Mouse (Mus musculus): ENCODE measurements at regions not wholly inside any gene's neighbourhood (a gene's known extent, or its start where the extent isn't known, plus 50 kb on each side); places are given as distances from the start of the nearest gene placed in this dataset.

- H3K4me3 ChIP-seq (ENCODE audit: insufficient read depth in 1 of 2, low read depth in 1 of 2, low read length in 2 of 2, poor library complexity in 1 of 2, severe bottlenecking in 1 of 2): no peak overlapping the region
- no peaks in the 10 kb centered on the region for H3K9me3 ChIP-seq (ENCODE audit: control insufficient read depth, insufficient read depth, low read depth, low read length)
- H3K4me1 ChIP-seq (ENCODE audit: control insufficient read depth in 2 of 2, insufficient read depth in 2 of 2, low read length in 2 of 2, poor library complexity in 1 of 2): no peaks in the 10 kb centered on the region
- H3K36me3 ChIP-seq (ENCODE audit: control insufficient read depth, insufficient read depth, low read length, poor library complexity, severe bottlenecking): no peaks in the 10 kb centered on the region
- H3K27ac ChIP-seq (ENCODE audit: insufficient read depth, low read depth, low read length, poor library complexity, severe bottlenecking): no peak overlapping the region
- DNase-seq (ENCODE audit: low read depth, low spot score): no peak
- TF ChIP-seq HCFC1 (IDR thresholded peaks at IDR 0.05; ENCODE audit: borderline replicate concordance, insufficient read depth, low read length): no peak
- no peak for TF ChIP-seq ZNF384 (IDR thresholded peaks at IDR 0.05; ENCODE audit: low read depth, low read length)
- TF ChIP-seq CHD2 (IDR thresholded peaks at IDR 0.05; ENCODE audit: low read depth, low read length): no peak
- TF ChIP-seq MAFK (IDR thresholded peaks at IDR 0.05; ENCODE audit: insufficient read depth, low read depth, low read length): no peak
- in situ Hi-C loops (cut with MboI; ENCODE audit: low sequenced_read_pairs in 2 of 2, unreplicated experiment in 2 of 2): no loop called here
- H3K9ac ChIP-seq (ENCODE audit: insufficient read depth, low read depth, low read length, poor library complexity, severe bottlenecking): no peak overlapping the region
Measured at GRCm38 (mm10) chr12:16161947-16162346, 345.2 kb upstream of the Trib2 start.

GRCm38 (mm10) chr12:16157896-16158295 lies 341.2 kb upstream of the Trib2 start:
- Histone ChIP-seq H3K27ac (ENCODE audit: insufficient read depth, low read depth, low read length, poor library complexity, severe bottlenecking) (no peak overlapping the region), H3K4me3 (ENCODE audit: insufficient read depth in 1 of 2, low read depth in 1 of 2, low read length in 2 of 2, poor library complexity in 1 of 2, severe bottlenecking in 1 of 2) (no peak overlapping the region), H3K9me3 (ENCODE audit: control insufficient read depth, insufficient read depth, low read depth, low read length) (no peaks in the 10 kb centered on the region), H3K4me1 (ENCODE audit: control insufficient read depth in 2 of 2, insufficient read depth in 2 of 2, low read length in 2 of 2, poor library complexity in 1 of 2) (0 out of 4 replicates have a peak, but pooled peaks cover 0 to 2% of the 10 kb centered on the region in 2 experiments), H3K9ac (ENCODE audit: insufficient read depth, low read depth, low read length, poor library complexity, severe bottlenecking) (no peak overlapping the region), H3K36me3 (ENCODE audit: control insufficient read depth, insufficient read depth, low read length, poor library complexity, severe bottlenecking) (no peaks in the 10 kb centered on the region)
- no peak for TF ChIP-seq HCFC1 (IDR thresholded peaks at IDR 0.05; ENCODE audit: borderline replicate concordance, insufficient read depth, low read length)
- no peak for TF ChIP-seq ZC3H11A (IDR thresholded peaks at IDR 0.05; ENCODE audit: borderline replicate concordance, low read depth, low read length)
- no peak for TF ChIP-seq MAFK (IDR thresholded peaks at IDR 0.05; ENCODE audit: insufficient read depth, low read depth, low read length)
- TF ChIP-seq CHD2 (IDR thresholded peaks at IDR 0.05; ENCODE audit: low read depth, low read length): no peak
- TF ChIP-seq ZNF384 (IDR thresholded peaks at IDR 0.05; ENCODE audit: low read depth, low read length): no peak
- in situ Hi-C loops (cut with MboI; ENCODE audit: low sequenced_read_pairs in 2 of 2, unreplicated experiment in 2 of 2): no loop called here
- DNase-seq (ENCODE audit: low read depth, low spot score): no peak

GRCm38 (mm10) chr12:16155791-16156558 lies 339.3 kb upstream of the Trib2 start:
- in situ Hi-C loops (cut with MboI; ENCODE audit: low sequenced_read_pairs in 2 of 2, unreplicated experiment in 2 of 2): no loop called here
- no peak overlapping the region for H3K27ac ChIP-seq (ENCODE audit: insufficient read depth, low read depth, low read length, poor library complexity, severe bottlenecking)

GRCm38 (mm10) chr12:16154256-16154655 lies 337.5 kb upstream of the Trib2 start:
- no peak overlapping the region for H3K4me3 ChIP-seq (ENCODE audit: insufficient read depth in 1 of 2, low read depth in 1 of 2, low read length in 2 of 2, poor library complexity in 1 of 2, severe bottlenecking in 1 of 2)
- H3K36me3 ChIP-seq (ENCODE audit: control insufficient read depth, insufficient read depth, low read length, poor library complexity, severe bottlenecking): no peaks in the 10 kb centered on the region
- no peak for DNase-seq (ENCODE audit: low read depth, low spot score)
- TF ChIP-seq MAFK (IDR thresholded peaks at IDR 0.05; ENCODE audit: insufficient read depth, low read depth, low read length) (no peak), HCFC1 (IDR thresholded peaks at IDR 0.05; ENCODE audit: borderline replicate concordance, insufficient read depth, low read length) (no peak), ZC3H11A (IDR thresholded peaks at IDR 0.05; ENCODE audit: borderline replicate concordance, low read depth, low read length) (no peak), CHD2 (IDR thresholded peaks at IDR 0.05; ENCODE audit: low read depth, low read length) (no peak), ZNF384 (IDR thresholded peaks at IDR 0.05; ENCODE audit: low read depth, low read length) (no peak)
- no peaks in the 10 kb centered on the region for H3K9me3 ChIP-seq (ENCODE audit: control insufficient read depth, insufficient read depth, low read depth, low read length)
- no peak overlapping the region for H3K27ac ChIP-seq (ENCODE audit: insufficient read depth, low read depth, low read length, poor library complexity, severe bottlenecking)
- in situ Hi-C loops (cut with MboI; ENCODE audit: low sequenced_read_pairs in 2 of 2, unreplicated experiment in 2 of 2): no loop called here
- H3K9ac ChIP-seq (ENCODE audit: insufficient read depth, low read depth, low read length, poor library complexity, severe bottlenecking): no peak overlapping the region
- H3K4me1 ChIP-seq (ENCODE audit: control insufficient read depth in 2 of 2, insufficient read depth in 2 of 2, low read length in 2 of 2, poor library complexity in 1 of 2): peaks cover 0 to 5% of the 10 kb centered on the region in 2 experiments; a peak in 1 of 4 replicates

More at GRCm38 (mm10) chr12:16155791-16156558, 339.3 kb upstream of the Trib2 start:
- Histone ChIP-seq H3K4me3 (ENCODE audit: insufficient read depth in 1 of 2, low read depth in 1 of 2, low read length in 2 of 2, poor library complexity in 1 of 2, severe bottlenecking in 1 of 2) (no peak overlapping the region), H3K9ac (ENCODE audit: insufficient read depth, low read depth, low read length, poor library complexity, severe bottlenecking) (no peak overlapping the region), H3K9me3 (ENCODE audit: control insufficient read depth, insufficient read depth, low read depth, low read length) (no peaks in the 10 kb centered on the region), H3K4me1 (ENCODE audit: control insufficient read depth in 2 of 2, insufficient read depth in 2 of 2, low read length in 2 of 2, poor library complexity in 1 of 2) (peaks cover 0 to 5% of the 10 kb centered on the region in 2 experiments; a peak in 1 of 4 replicates), H3K36me3 (ENCODE audit: control insufficient read depth, insufficient read depth, low read length, poor library complexity, severe bottlenecking) (no peaks in the 10 kb centered on the region)
- no peak for TF ChIP-seq MAFK (IDR thresholded peaks at IDR 0.05; ENCODE audit: insufficient read depth, low read depth, low read length)
- no peak for TF ChIP-seq CHD2 (IDR thresholded peaks at IDR 0.05; ENCODE audit: low read depth, low read length)
- no peak for TF ChIP-seq ZNF384 (IDR thresholded peaks at IDR 0.05; ENCODE audit: low read depth, low read length)
- TF ChIP-seq ZC3H11A (IDR thresholded peaks at IDR 0.05; ENCODE audit: borderline replicate concordance, low read depth, low read length): no peak
- TF ChIP-seq HCFC1 (IDR thresholded peaks at IDR 0.05; ENCODE audit: borderline replicate concordance, insufficient read depth, low read length): no peak
- DNase-seq (ENCODE audit: low read depth, low spot score): no peak

Data from ES-E14 (cell line).